Mouse (Mus musculus) megakaryocyte, embryonic 14.5 days (primary cell): Measurements from ENCODE around the gene Chka. TPM values are rescaled to one million over a fixed set of nuclear protein-coding genes. Genes with fewer than 3 reads are reported as not detected.

Source experiments
- H3K27me3 ChIP-seq: replicated peaks from 2 replicates; pipeline ENCODE3; 2012; ENCODE audit warnings: inconsistent platforms
- H3K36me3 ChIP-seq: replicated peaks from 2 replicates; pipeline ENCODE3; 2012; ENCODE audit warnings: low read length, inconsistent platforms, mixed read lengths
- H3K4me1 ChIP-seq: 2 replicates; pipeline ENCODE4 v1.6.1; 2012; ENCODE audit warnings: inconsistent platforms
- H3K4me3 ChIP-seq: replicated peaks from 2 replicates; pipeline ENCODE3; 2012; ENCODE audit warnings: moderate library complexity, mild to moderate bottlenecking, inconsistent platforms
- H3K9me3 ChIP-seq: 2 replicates; pipeline ENCODE4 v1.6.1; 2012; ENCODE audit warnings: inconsistent platforms
- FLI1 ChIP-seq: IDR thresholded peaks from 2 replicates; pipeline ENCODE4 v1.6.1; 2012; ENCODE audit warnings: low read length, inconsistent platforms, mixed read lengths
- GATA1 ChIP-seq: IDR thresholded peaks from 3 replicates; pipeline ENCODE4 v1.6.1; 2012; ENCODE audit warnings: mixed read lengths, low read length, inconsistent platforms, borderline replicate concordance
- polyA plus RNA-seq: library from polyadenylated mRNA; stranded (reverse); fragments of >175 nt; gene quantifications from 2 replicates; pipeline ENCODE4 v1.2.3, GENCODE M21; 2012; ENCODE audit warnings: low replicate concordance; ENCODE audit not compliant: insufficient read depth

The Chka gene
- polyA plus RNA-seq, 1 experiment, result 6.8 TPM

GRCm38 (mm10) chr19:3853891-3854290, 2.3 kb downstream of the Chka start:
- Histone ChIP-seq H3K4me3 (no peak overlapping the region), H3K4me1 (peaks cover 47% of the 10 kb centered on the region), H3K36me3 (peaks cover 2% of the 10 kb centered on the region), H3K27me3 (peaks cover 1% of the 10 kb centered on the region), H3K9me3 (no peaks in the 10 kb centered on the region)
- TF ChIP-seq FLI1 (no peak), GATA1 (no peak)

- peaks cover 45% of the 10 kb centered on the region for H3K4me1 ChIP-seq
- no peaks in the 10 kb centered on the region for H3K9me3 ChIP-seq
- H3K4me3 ChIP-seq, result no peak overlapping the region
- TF ChIP-seq GATA1 (no peak), FLI1 (no peak)
- peaks cover 2% of the 10 kb centered on the region for H3K36me3 ChIP-seq
- H3K27me3 ChIP-seq, result no peaks in the 10 kb centered on the region
Measured at GRCm38 (mm10) chr19:3855091-3855490, 3.5 kb downstream of the Chka start.

GRCm38 (mm10) chr19:3855601-3856000, 4.0 kb downstream of the Chka start:
- no peak for TF ChIP-seq FLI1
- TF ChIP-seq GATA1, result no peak
- peaks cover 40% of the 10 kb centered on the region for H3K4me1 ChIP-seq
- no peak overlapping the region for H3K4me3 ChIP-seq

GRCm38 (mm10) chr19:3857220-3857619, 5.6 kb downstream of the Chka start:
- Histone ChIP-seq H3K4me3 (no peak overlapping the region), H3K36me3 (peaks cover 5% of the 10 kb centered on the region), H3K4me1 (peaks cover 34% of the 10 kb centered on the region), H3K9me3 (no peaks in the 10 kb centered on the region), H3K27me3 (no peaks in the 10 kb centered on the region)
- TF ChIP-seq FLI1 (no peak), GATA1 (no peak)

More at GRCm38 (mm10) chr19:3855601-3856000, 4.0 kb downstream of the Chka start:
- Histone ChIP-seq H3K9me3 (no peaks in the 10 kb centered on the region), H3K36me3 (peaks cover 2% of the 10 kb centered on the region), H3K27me3 (no peaks in the 10 kb centered on the region)

GRCm38 (mm10) chr19:3862713-3863112, 11.1 kb downstream of the Chka start:
- Histone ChIP-seq H3K27me3 (no peaks in the 10 kb centered on the region), H3K36me3 (peaks cover 30% of the 10 kb centered on the region), H3K4me1 (peaks cover 15% of the 10 kb centered on the region), H3K9me3 (no peaks in the 10 kb centered on the region), H3K4me3 (no peak overlapping the region)
- TF ChIP-seq GATA1 (no peak), FLI1 (no peak)

GRCm38 (mm10) chr19:3864960-3865359, 13.4 kb downstream of the Chka start:
- H3K9me3 ChIP-seq, result no peaks in the 10 kb centered on the region
- peaks cover 30% of the 10 kb centered on the region for H3K36me3 ChIP-seq
- TF ChIP-seq GATA1 (no peak), FLI1 (no peak)
- no peak overlapping the region for H3K4me3 ChIP-seq
- H3K27me3 ChIP-seq, result no peaks in the 10 kb centered on the region
- H3K4me1 ChIP-seq, result peaks cover 11% of the 10 kb centered on the region

GRCm38 (mm10) chr19:3868290-3868689, 16.7 kb downstream of the Chka start:
- no peaks in the 10 kb centered on the region for H3K9me3 ChIP-seq

GRCm38 (mm10) chr19:3871468-3871867, 19.9 kb downstream of the Chka start:
- H3K27me3 ChIP-seq, result no peaks in the 10 kb centered on the region

More at GRCm38 (mm10) chr19:3868290-3868689, 16.7 kb downstream of the Chka start:
- Histone ChIP-seq H3K27me3 (no peaks in the 10 kb centered on the region), H3K36me3 (peaks cover 31% of the 10 kb centered on the region), H3K4me1 (peaks cover 10% of the 10 kb centered on the region; the same call in 1 of the 2 replicates), H3K4me3 (no peak overlapping the region)
- no peak for TF ChIP-seq FLI1
- no peak for TF ChIP-seq GATA1

GRCm38 (mm10) chr19:3872373-3872772, 20.8 kb downstream of the Chka start:
- Histone ChIP-seq H3K27me3 (no peaks in the 10 kb centered on the region), H3K4me3 (no peak overlapping the region), H3K9me3 (no peaks in the 10 kb centered on the region), H3K36me3 (peaks cover 28% of the 10 kb centered on the region), H3K4me1 (peaks cover 17% of the 10 kb centered on the region; the same call in 1 of the 2 replicates)
- no peak for TF ChIP-seq FLI1
- TF ChIP-seq GATA1, result no peak

More at GRCm38 (mm10) chr19:3871468-3871867, 19.9 kb downstream of the Chka start:
- no peaks in the 10 kb centered on the region for H3K9me3 ChIP-seq
- peaks cover 17% of the 10 kb centered on the region; the same call in 1 of the 2 replicates for H3K4me1 ChIP-seq
- peaks cover 25% of the 10 kb centered on the region for H3K36me3 ChIP-seq
- TF ChIP-seq GATA1 (no peak), FLI1 (no peak)
- no peak overlapping the region for H3K4me3 ChIP-seq

- Histone ChIP-seq H3K4me1 (peaks cover 21% of the 10 kb centered on the region), H3K4me3 (no peak overlapping the region), H3K9me3 (no peaks in the 10 kb centered on the region), H3K27me3 (no peaks in the 10 kb centered on the region), H3K36me3 (peaks cover 31% of the 10 kb centered on the region)
- TF ChIP-seq GATA1 (no peak), FLI1 (no peak)
Measured at GRCm38 (mm10) chr19:3875045-3875444, 23.5 kb downstream of the Chka start.
